Mouse (Mus musculus): ENCODE results near the gene Bfsp1. TPM values are rescaled to one million over a fixed set of nuclear protein-coding genes. Genes with fewer than 3 reads are reported as not detected.

Gene Bfsp1
- polyA plus RNA-seq (2015; fragmentation: Nextera tagmentation; extraction: Ambion mirVana), result 1.1 TPM in 2 replicates

DNA sequence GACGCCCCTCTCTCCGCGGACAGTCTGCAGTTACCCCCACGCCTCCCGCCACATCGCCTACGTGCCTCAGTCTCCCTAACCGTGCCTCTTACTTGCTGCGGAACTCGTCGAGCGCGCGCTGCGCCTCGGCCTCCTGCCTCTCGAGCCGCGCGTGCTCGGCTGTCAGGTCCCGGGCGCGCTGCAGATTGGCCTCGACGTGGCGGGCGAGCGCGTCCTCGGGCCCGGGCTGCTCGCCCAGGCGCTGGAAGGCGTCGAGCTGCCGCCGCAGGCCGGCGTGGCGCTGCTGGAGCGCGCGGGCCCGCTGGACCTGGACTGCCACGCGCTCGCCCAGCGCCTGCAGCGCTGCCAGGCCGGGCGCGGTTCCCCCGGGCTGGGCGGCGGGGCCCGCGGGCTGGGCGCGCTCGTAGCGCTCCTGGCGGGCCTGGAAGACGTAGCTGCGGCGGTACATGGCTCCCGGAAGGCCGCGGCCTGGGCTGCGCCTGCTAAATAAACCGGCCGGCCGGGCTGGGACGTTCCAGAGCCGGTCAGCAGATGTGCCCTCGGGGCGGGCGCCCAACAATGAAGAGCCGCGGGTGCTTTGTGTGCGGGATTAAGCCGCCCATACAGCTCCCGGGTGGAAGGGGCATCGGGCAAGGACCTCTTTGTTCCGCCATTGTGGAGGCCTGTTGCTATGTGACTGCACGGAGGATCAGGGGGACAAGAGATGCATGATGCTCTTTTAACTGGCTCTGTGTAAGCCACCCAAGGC is at the start of gene Bfsp1:
Gene Bfsp1 (minus strand): TSS at position 690 of the 748 bp plus-strand sequence.
- peak within 1 kb of the TSS; percentile 63 for H3K4me2 ChIP-seq (replicated peaks)
- peaks cover 7% of the 10 kb centered on the region; the same call in 1 of the 2 replicates for H3K4me1 ChIP-seq (replicated peaks)
- no peaks in the 10 kb centered on the region for H3K9me3 ChIP-seq
- no peaks in the 10 kb centered on the region for H3K36me3 ChIP-seq
- H3K27ac ChIP-seq, result peak within 1 kb of the TSS; percentile 67
- H3K4me3 ChIP-seq (replicated peaks), result peak within 1 kb of the TSS; percentile 46
- H3K27me3 ChIP-seq, result peaks cover 32% of the 10 kb centered on the region
- peak; percentile 92 for ATAC-seq
- H3K9ac ChIP-seq (replicated peaks), result peak within 1 kb of the TSS; percentile 70
- WGBS, result 1% methylated on average over 86 of the region's 86 CpGs

DNA sequence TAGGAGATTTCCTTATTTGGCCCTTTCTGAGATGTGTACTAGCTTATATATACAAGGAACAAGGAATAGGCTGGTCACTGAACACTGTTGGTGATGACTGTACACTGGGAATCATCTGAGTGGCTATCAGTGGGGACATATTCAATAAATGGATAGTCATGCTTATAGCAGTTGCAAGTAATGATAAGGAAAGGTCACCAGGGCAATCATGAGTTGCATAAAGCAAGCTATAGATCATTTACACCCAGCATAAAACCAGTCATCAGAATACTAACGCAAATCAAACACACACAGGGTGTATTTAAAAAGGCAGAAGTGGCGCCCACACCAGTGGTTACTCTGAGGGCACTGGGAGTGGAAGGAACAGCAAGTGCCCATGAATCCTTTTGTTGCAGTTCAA is 49.2 kb upstream of the Bfsp1 start:
- H3K4me3 ChIP-seq (replicated peaks), result no peak overlapping the region
- no peaks in the 10 kb centered on the region for H3K9me3 ChIP-seq
- H3K27me3 ChIP-seq, result no peaks in the 10 kb centered on the region
- no peak for ATAC-seq
- 86% methylated on average over 2 of the region's 2 CpGs for WGBS
- H3K27ac ChIP-seq, result no peak overlapping the region
- no peak overlapping the region for H3K9ac ChIP-seq (replicated peaks)
- no peaks in the 10 kb centered on the region for H3K36me3 ChIP-seq
- H3K4me2 ChIP-seq (replicated peaks), result no peak overlapping the region
- peaks cover 15% of the 10 kb centered on the region for H3K4me1 ChIP-seq (replicated peaks)

DNA sequence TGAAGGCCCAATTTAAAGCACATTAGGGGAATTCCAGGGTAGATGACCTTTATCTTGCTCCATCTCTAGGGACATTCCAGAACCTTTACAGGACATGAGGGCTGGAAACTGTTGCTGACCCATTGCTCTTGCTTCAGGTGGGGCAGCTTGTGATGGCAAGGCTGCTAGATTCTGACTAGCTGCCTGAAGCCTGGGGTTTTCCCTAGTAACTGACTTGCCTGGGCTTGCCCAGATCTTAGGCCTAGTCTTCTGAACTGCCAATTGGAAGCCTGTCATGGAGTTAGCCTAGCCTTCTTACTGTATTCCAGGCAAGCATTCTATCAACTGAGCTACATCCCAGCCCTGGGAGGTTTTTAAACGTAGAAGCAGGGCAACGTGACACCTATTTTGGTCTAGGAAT is 46.3 kb upstream of the Bfsp1 start:
- Histone ChIP-seq H3K4me3 (replicated peaks) (no peak overlapping the region), H3K36me3 (no peaks in the 10 kb centered on the region), H3K4me2 (replicated peaks) (no peak overlapping the region), H3K9ac (replicated peaks) (no peak overlapping the region), H3K27ac (no peak overlapping the region), H3K4me1 (replicated peaks) (0 out of 2 replicates have a peak, but pooled peaks cover 3% of the 10 kb centered on the region), H3K27me3 (no peaks in the 10 kb centered on the region), H3K9me3 (no peaks in the 10 kb centered on the region)
- 95% methylated on average over 2 of the region's 2 CpGs for WGBS
- ATAC-seq, result no peak

DNA sequence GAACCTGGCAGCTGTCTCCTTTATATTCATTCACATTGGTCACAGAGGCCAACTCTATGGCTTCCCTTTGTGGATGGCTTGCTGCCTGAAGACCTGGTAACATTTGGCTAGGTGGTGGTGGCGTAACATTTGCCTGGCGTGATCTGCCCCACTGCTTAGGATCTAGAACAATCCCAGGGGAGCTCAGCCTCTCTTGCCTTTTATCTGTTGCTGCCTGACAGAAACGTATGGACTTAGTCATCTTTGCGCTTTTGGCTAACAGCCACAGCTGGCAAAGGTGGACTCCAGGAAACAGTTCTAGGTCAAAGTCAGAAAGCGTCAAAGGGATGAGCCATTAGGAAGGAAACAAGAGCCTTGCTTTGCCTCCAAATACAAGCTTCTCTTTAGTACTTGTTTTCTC is 41.9 kb upstream of the Bfsp1 start:
- H3K4me3 ChIP-seq (replicated peaks), result no peak overlapping the region
- 87% methylated on average over 5 of the region's 5 CpGs for WGBS

DNA sequence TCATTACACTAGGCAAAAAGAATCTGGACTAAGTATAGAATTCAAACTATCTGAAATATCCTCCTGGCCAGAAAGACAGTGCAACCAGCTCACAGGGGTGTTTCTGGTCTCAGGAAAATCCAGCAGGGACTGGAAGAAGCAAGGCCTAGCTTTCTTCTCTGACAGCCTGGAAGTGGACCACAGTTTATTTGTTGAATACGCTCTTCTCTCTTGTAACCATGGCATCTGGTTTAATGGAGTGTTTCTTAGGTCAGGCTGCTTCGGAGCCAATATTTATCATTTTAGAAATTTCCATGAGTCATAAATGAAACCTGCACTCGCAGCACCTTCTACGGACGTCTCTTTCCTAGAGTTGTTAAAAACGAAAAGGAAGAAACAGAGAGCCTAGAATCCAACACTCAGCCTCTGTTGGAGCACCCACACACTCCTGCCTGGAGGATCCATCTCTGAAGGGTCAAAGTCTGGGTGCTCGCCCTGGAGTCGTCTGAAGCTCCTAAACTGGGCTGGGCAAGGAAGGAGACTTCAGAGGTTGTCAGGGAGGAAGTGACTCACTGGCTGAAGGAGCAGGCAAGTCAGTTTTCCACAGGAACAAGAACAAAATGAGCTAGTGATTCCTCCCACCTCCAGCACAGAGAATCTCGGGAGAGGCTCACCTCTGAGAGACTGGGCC is 40.5 kb upstream of the Bfsp1 start:
- H3K4me2 ChIP-seq (replicated peaks), result no peak overlapping the region
- no peak for ATAC-seq
- no peak overlapping the region for H3K9ac ChIP-seq (replicated peaks)
- H3K27me3 ChIP-seq, result no peaks in the 10 kb centered on the region
- H3K27ac ChIP-seq, result no peak overlapping the region
- H3K4me1 ChIP-seq (replicated peaks), result no peaks in the 10 kb centered on the region
- no peak overlapping the region for H3K4me3 ChIP-seq (replicated peaks)
- no peaks in the 10 kb centered on the region for H3K36me3 ChIP-seq
- H3K9me3 ChIP-seq, result no peaks in the 10 kb centered on the region
- WGBS, result 85% methylated on average over 9 of the region's 9 CpGs

More for the DNA sequence above, 41.9 kb upstream of the Bfsp1 start:
- ATAC-seq, result no peak
- Histone ChIP-seq H3K4me1 (replicated peaks) (no peaks in the 10 kb centered on the region), H3K36me3 (no peaks in the 10 kb centered on the region), H3K4me2 (replicated peaks) (no peak overlapping the region), H3K27me3 (no peaks in the 10 kb centered on the region), H3K9me3 (no peaks in the 10 kb centered on the region), H3K27ac (no peak overlapping the region), H3K9ac (replicated peaks) (no peak overlapping the region)

DNA sequence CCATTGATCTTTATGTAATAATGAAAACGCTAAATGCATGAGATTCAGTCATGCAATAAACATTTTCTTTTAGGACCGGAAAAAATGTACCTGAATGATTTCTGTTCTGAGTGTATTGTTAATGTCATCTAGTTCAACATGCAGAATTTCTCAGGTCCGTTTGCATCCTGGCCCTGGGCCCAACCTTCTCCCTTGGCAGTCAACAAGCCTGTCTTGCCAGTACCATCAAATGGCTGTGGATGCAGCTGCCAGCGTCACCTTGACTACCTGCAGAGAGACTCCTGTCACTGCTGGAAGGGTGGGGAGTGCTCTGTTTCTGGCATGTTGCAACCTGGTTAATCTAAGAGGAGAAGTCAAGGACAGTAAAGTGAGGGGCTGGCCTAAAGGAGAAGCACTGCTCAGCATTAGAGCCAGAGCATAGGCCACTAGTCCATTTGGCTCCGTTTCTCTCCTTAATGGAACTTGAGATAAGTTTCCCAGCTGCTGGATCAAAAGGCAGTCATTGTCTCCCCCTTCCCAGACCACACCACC is 37.9 kb upstream of the Bfsp1 start:
- Histone ChIP-seq H3K27ac (no peak overlapping the region), H3K9ac (replicated peaks) (no peak overlapping the region), H3K9me3 (no peaks in the 10 kb centered on the region), H3K4me1 (replicated peaks) (no peaks in the 10 kb centered on the region), H3K4me3 (replicated peaks) (no peak overlapping the region), H3K36me3 (no peaks in the 10 kb centered on the region), H3K4me2 (replicated peaks) (no peak overlapping the region), H3K27me3 (no peaks in the 10 kb centered on the region)
- ATAC-seq, result no peak
- WGBS, result 78% methylated on average over 5 of the region's 5 CpGs

DNA sequence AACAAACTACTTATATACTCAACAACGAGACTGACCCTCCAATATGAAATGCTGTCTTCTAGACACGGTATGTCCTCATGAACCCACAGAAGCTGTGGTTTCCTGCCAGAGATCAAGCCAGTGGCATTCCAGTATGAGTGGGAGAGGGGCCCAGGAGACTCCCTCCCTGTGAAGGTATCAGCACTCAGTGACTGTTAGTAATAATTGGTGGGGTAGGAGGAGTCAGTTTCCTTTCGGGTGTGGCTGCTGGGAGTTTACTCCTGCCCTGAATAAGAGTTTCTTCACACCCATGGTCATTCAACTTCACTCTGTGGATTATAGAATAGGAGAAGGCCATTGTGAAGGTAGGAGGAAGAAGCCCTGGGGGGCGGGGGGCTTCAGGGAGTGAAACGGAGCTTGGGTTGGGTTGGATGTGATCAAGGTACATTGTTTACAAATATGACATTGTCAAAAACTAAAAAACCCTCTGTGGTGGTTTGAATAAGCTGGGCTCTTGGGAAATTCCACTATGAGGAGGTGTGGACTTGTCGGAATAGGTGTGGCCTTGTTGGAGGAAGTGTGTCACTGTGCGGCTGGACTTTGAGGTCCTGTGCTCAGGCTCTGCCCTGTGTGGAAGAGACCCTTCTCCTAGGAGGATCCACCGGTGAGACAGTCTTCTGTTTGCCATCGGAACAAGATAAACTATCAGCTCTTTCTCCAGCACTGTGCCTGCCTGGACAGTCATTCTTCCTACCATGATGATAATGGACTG is 36.7 kb upstream of the Bfsp1 start:
- no peaks in the 10 kb centered on the region for H3K36me3 ChIP-seq
- no peak overlapping the region for H3K27ac ChIP-seq
- H3K4me1 ChIP-seq (replicated peaks), result no peaks in the 10 kb centered on the region
- ATAC-seq, result no peak
- WGBS, result 96% methylated on average over 9 of the region's 9 CpGs
- H3K4me2 ChIP-seq (replicated peaks), result no peak overlapping the region
- H3K9me3 ChIP-seq, result no peaks in the 10 kb centered on the region
- H3K27me3 ChIP-seq, result no peaks in the 10 kb centered on the region
- H3K4me3 ChIP-seq (replicated peaks), result no peak overlapping the region
- H3K9ac ChIP-seq (replicated peaks), result no peak overlapping the region

DNA sequence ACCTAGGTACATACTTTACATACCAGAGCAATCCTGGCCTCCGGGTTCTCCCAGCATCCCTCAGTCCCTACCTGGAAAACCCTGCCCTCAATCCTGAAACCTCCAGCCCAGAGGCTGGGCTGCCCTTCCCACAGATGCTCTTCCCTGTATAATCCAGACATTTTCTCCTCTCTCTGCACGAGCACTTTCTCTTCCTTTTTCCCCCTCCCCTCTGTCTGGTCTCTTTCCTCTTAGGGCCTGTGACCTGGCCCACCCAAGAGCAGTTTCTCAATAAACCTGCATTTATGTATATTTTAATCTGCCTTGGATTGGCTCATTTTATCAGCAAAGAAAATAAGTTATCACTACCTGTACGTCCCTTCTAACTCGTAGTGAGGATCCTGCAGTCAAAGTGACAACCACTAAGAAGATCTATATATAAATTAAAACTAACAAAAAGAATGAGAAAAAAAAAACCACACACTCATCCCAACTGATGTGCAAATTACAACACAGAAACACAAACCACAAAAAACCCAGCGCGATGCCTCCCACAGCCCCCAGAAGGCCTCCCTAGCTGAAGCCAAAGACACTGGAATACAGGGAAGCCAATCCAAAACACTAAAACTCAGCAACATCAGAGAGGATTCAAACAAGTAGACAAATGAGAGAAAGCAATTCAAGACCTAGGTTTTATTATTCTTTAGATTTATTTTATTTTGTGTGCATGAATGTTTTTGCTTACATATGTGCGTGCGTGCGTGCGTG is 28.5 kb upstream of the Bfsp1 start:
- Histone ChIP-seq H3K9me3 (no peaks in the 10 kb centered on the region), H3K4me1 (replicated peaks) (no peaks in the 10 kb centered on the region), H3K4me2 (replicated peaks) (no peak overlapping the region), H3K9ac (replicated peaks) (no peak overlapping the region), H3K36me3 (no peaks in the 10 kb centered on the region), H3K27me3 (no peaks in the 10 kb centered on the region), H3K4me3 (replicated peaks) (no peak overlapping the region), H3K27ac (no peak overlapping the region)
- ATAC-seq, result no peak
- 88% methylated on average over 10 of the region's 10 CpGs for WGBS

DNA sequence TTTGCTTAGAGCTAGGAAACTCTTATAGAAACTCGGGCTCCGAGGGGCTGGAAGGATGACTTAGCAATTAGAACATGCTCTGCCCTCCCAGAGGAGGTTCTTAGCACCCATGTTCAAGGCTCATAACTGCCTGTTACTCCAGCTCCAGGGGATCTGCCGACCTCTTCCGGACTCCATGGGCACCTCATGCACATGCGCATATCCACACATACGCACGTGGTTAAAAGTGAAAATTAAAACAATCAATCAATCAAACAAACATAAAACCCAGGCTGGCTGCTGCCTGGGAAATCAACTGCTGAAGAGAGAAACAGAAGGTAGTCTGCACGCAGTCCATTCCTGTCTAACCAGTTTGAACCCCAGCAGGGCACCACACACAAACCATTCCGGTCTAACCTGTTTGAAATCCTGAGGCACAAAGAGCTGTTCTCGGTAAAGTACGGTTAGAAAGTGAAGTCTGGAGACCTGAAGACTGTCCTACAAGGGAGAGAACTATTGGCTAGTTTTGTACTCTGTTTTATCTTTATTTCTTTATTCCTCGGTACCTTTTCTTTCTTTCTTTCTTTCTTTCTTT is 27.0 kb upstream of the Bfsp1 start:
- Histone ChIP-seq H3K27ac (no peak overlapping the region), H3K4me2 (replicated peaks) (no peak overlapping the region), H3K4me3 (replicated peaks) (no peak overlapping the region), H3K27me3 (no peaks in the 10 kb centered on the region), H3K9me3 (no peaks in the 10 kb centered on the region), H3K4me1 (replicated peaks) (no peaks in the 10 kb centered on the region), H3K9ac (replicated peaks) (no peak overlapping the region), H3K36me3 (no peaks in the 10 kb centered on the region)
- 76% methylated on average over 12 of the region's 12 CpGs for WGBS
- ATAC-seq, result no peak

DNA sequence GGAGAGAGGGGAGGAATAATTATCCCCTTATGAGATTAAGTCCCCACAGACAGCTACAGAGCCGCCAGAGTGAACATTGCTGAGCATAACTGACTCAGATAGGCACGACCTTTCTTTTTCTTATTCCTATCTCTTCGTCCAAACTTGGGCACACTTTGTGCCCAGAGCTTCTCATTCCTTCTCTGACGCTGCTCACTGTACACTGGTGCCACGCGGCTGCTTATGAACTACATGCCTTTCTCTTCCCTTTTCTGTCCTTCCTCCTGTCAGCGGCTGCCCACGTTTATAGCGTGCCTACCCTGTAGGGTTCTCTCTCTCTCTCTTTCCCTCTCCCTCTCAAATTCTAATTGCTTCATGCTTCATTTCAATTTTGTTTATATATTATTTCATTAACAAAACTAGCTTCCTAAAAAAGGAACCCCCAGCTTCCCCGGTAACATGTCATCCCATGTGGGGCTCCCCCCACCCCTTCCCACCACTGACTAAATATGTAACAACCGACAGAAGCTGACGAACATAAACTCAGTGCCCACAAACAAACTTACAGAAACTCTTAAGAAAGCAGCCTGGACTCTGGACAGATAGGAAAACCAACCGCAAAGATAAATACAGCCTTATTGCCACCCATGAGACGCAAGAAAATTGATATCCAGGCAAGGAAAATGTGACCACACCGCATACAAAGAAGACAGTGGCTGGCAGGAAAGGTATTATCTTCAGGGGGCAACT is 26.3 kb upstream of the Bfsp1 start:
- H3K27me3 ChIP-seq, result no peaks in the 10 kb centered on the region
- no peaks in the 10 kb centered on the region for H3K36me3 ChIP-seq
- no peak overlapping the region for H3K27ac ChIP-seq
- H3K9me3 ChIP-seq, result no peaks in the 10 kb centered on the region
- 84% methylated on average over 15 of the region's 15 CpGs for WGBS
- no peak for ATAC-seq
- no peak overlapping the region for H3K4me2 ChIP-seq (replicated peaks)
- no peak overlapping the region for H3K9ac ChIP-seq (replicated peaks)
- H3K4me1 ChIP-seq (replicated peaks), result no peaks in the 10 kb centered on the region
- no peak overlapping the region for H3K4me3 ChIP-seq (replicated peaks)
